Mouse (Mus musculus) adrenal gland, postnatal 25 days (tissue): ENCODE measurements around the gene Gm14412. TPM values are rescaled to one million over a fixed set of nuclear protein-coding genes. Genes with fewer than 3 reads are reported as not detected.
"Not testable (repeated sequence)": the region's sequence is repeated elsewhere in the genome, so short reads cannot be mapped to it uniquely, and the experiment has no call there.

Experiments used
- DNase-seq: peaks from one replicate; pipeline ENCODE4 v3.0.0; 2021; ENCODE audit warnings: mixed read lengths
- long read RNA-seq: library from polyadenylated mRNA; stranded (forward); transcript quantifications from one replicate; pipeline ENCODE4 v2.0.0, GENCODE M21; 2021
- total RNA-seq: library from RNA; stranded (reverse); gene quantifications from 2 replicates; pipeline ENCODE4 v1.2.3, GENCODE M21; 2021

Gm14412 gene
- 5.5 and 5.8 TPM in 2 replicates for total RNA-seq
- long read RNA-seq, result 0 reads

GRCm38 (mm10) chr2:177324257-177324733 lies at the start of gene Gm14412:
Gene Gm14412, minus strand, starts transcription at chr2:177324307.
- not testable (repeated sequence) for DNase-seq

- not testable (repeated sequence) for DNase-seq
These were observed 5.7 kb upstream of the Gm14412 start for GRCm38 (mm10) chr2:177329661-177330292.

DNA sequence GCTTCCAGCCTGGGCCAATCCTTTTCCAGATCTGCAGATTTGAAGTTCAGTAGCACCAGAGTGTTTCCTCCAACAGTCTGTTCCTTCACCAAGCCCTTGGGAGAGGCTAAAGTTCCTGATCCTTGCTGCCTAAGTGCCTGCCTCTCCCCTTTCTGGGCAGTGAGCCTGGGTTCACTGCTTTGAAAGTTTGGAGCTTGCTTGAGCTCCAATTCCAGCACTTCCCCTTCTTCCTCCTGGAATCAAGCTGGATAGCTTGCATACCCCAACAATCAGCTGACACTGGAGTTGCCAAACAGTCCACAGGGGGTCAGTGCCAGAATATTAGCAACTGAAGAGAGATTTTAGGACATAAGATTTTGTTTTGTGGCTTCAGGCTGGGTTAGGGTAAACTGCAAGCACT lies 2.7 kb downstream of the Gm14412 start:
- not testable (repeated sequence) for DNase-seq

- not testable (repeated sequence) for DNase-seq
These were observed 3.3 kb downstream of the Gm14412 start for GRCm38 (mm10) chr2:177320786-177321320.

GRCm38 (mm10) chr2:177318996-177319395 lies 5.1 kb downstream of the Gm14412 start:
- DNase-seq, result no peak

- not testable (repeated sequence) for DNase-seq
These were observed 14.5 kb downstream of the Gm14412 start for GRCm38 (mm10) chr2:177309627-177310026.

DNA sequence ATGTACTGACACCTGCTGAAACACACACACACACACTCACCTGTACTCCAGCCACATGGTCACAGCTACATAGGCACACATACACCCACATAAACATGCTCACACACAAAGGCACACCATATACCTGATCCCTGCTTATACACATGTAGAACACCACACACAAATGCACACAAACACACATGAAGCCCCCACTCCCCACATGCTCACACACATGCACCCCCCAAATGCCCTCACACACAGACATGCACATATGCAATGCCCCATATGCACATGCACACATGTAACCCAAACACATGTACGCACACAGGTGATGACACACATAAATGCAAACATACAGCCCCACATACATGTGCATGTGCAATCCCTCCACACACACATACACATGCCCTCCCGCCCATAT lies 19.1 kb downstream of the Gm14412 start:
- DNase-seq, result not testable (repeated sequence)

DNA sequence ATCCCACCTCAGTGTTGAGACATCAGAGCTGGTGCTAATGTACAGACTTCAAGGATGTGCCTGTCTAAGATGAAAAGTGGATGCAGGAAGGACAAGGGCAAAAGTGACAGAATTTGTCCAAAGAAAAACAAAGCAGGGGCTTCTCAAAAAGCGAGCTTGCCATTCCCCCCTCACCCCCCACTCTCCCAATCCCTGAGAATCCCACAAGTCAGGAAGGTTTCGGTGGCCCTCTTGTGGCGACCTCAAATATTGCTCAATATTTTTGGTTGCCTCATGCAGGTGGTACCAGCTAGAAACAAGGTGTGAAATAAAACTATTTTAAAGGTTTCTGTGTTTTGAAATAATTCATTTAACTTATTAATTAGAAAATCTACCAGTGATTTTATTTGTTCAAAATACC lies 40.4 kb downstream of the Gm14412 start:
- DNase-seq, result not testable (repeated sequence)

DNA sequence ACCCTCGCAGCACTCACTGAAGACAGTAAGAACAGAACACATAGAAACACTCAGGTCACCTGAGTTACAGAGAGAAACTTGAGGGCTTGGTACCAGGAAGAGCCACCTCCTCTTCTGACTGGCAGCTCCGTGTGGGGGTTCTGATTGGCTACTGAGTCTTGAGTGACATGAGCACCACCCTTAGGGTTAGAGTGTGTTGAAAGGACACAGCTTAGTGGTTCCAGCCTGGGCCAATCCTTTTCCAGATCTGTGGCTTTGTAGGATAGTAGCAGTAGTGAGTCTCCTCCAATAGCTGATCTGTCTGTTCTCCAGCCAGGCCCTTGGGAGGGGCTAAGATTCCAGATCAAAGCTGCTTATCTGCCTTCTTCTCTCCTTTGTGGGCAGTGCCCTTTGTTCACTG lies 46.4 kb downstream of the Gm14412 start:
- not testable (repeated sequence) for DNase-seq

DNA sequence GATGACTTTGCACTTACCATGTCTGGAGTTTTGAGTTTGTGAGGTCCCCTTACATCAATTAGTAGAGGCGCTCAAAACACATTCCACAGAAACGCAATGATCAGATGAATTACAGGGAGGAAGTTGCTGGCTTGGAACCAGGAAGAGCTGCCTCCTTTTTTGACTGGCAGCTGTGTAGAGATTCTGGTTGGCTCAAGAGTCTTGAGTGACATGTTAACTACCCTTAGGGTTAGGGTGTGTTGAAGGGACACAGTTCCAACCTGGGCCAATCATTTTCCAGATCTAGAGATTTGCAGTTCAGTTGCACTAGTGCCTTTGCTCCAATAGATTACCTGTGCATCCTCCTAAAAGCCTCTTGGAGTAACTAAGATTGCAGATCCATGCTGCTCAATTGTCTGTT lies 51.9 kb downstream of the Gm14412 start:
- DNase-seq, result not testable (repeated sequence)

GRCm38 (mm10) chr2:177266936-177267335 lies 57.2 kb downstream of the Gm14412 start, which contains the start of gene Gm14409:
Gene Gm14409, minus strand, starts transcription at chr2:177267036.
- DNase-seq, result not testable (repeated sequence)

Other genes with a start within 250 kb of the Gm14412 start
- gene Gm14401, start 250.0 kb downstream of the Gm14412 start, total RNA-seq, result 1.0 and 1.9 TPM in 2 replicates
- 34.5 and 39.8 TPM in 2 replicates for gene Gm14410, start 117.9 kb downstream of the Gm14412 start, total RNA-seq
- 2.4 and 2.9 TPM in 2 replicates for gene Gm14409, start 57.3 kb downstream of the Gm14412 start, total RNA-seq
- gene Gm14418, start 74.0 kb upstream of the Gm14412 start, total RNA-seq, result 14.0 and 31.8 TPM in 2 replicates
- 42.1 and 50.8 TPM in 2 replicates for gene Zfp970, start 140.4 kb upstream of the Gm14412 start, total RNA-seq
- 69.7 and 85.0 TPM in 2 replicates for gene Gm14403, start 173.9 kb upstream of the Gm14412 start, total RNA-seq